Mouse (Mus musculus) adrenal gland, postnatal 4 days (tissue): Measurements from ENCODE around the gene Ap1b1. TPM values are rescaled to one million over a fixed set of nuclear protein-coding genes. Genes with fewer than 3 reads are reported as not detected.

Experiments used
- DNase-seq, 2 experiments: peaks; one replicate each; pipeline ENCODE4 v3.0.0; 2021 to 2022; ENCODE audit warnings: low spot score in 2 of 2, mixed read lengths in 2 of 2
- total RNA-seq, 2 experiments: library from RNA; stranded (reverse); gene quantifications; 2 replicates each; pipeline ENCODE4 v1.2.3; 2021

Gene Ap1b1
- total RNA-seq, 2 experiments from 2014 or later: 69.9 to 78.3 TPM

DNA sequence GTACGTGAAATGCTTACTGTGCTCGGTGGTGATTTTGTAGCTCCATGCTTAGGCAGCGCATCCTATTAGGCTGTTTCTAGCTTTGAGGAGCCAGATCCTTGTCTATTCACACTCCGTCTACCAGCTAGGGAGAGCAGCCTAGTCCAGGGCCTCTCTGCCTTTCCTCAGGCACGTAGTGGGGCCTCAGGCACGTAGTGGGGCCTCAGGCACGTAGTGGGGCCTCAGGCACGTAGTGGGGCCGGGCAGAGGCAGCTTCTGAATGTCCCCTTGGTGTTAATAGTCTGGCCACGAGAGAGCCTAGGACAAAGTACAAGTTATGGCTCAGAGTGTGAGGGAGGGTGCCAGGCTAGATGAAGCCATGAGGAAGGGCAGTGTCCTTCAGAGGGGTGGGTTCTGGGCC, 46.1 kb downstream of the Ap1b1 start:
- no peak for DNase-seq

DNA sequence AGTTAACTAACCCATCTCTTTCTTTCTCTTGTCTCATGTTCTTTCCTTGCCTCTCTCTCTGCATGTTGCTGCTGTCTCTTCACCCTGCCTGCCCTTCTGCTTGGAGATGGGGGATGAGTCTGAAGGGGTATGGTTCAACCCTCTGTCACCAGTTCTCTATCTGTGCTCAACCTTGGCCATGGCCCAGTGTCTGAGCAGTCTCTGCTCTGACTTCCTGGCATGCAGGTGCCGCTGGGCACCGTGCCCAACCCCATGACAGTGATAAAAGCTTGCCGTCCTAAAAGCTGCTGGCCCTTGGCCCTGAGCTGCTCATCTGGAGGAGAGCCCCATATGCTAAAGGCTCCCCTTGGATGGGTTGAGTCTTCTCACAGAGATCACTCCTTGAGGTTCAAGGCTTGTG, 46.5 kb downstream of the Ap1b1 start:
- peak in 1 of 2 experiments; percentile 40 for DNase-seq

DNA sequence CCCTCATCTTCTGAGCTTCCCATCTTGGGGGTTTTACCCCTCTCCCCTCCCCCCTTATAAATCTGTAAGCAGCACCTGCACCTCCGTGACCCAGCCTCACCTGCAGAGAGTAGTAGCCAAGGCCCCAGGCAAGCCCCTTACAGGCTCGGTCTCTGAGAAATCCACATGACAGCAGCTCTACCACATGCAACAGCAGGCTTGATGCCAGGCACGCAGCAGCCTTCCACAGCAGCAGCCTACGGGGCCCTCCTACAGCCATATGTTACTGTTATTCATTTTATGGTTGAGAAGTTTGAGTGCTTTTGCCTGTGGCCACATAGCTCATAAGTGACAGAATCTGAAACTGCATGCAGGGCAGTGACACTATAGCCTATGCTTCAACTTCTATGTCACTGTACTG, 48.8 kb downstream of the Ap1b1 start:
- DNase-seq: no peak

DNA sequence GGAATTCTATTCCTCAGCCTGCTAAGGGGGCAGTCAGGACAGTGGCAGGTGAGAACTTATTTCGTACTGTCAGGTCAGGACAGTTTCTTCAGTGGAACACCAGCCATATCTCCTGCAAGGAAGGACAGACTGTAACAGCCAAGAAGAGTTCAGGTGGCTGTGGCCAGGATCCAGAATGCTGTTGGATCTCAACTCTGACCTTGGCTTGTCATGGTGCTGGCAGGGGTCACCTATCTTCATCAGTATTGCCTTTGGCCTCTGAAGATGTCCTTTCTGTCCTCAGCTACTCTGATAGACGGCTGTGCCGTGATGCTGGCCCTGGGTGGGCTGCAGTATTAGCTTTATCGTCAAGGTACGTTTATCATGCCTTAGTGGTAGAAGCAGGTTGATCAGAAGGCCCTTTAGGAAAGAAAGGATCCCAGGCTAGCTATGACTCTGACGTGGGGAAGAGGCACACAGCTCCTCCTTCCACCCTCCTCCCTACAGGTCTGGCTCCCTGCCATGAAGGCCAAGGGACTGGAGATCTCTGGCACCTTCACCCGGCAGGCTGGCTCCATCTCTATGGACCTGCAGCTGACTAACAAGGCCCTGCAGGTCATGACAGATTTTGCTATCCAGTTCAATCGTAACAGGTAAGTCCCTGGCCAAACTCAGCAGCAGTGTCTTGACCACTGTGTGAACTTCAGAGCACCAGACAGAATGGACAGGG, 50.7 kb downstream of the Ap1b1 start:
- no peak for DNase-seq

DNA sequence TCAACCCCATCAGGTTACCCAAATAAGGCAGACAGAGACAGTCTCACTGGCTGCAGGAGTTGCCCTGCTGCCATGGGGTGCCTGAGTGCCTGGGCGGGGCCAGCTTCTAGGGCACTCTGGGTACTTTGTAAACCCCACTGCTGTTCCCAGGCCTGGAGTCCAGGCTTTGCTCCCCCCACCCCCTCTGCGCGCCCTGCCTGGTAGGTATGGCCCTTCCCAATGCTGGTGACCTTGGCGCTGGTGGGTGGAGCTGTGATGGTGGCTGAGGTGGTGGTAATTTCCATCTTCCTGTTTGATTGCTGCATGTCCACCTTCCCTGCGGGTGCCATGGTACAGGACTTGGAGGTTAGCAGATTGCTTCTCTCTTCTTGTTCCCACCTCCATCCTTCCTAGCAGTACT, 54.0 kb downstream of the Ap1b1 start:
- no peak for DNase-seq

DNA sequence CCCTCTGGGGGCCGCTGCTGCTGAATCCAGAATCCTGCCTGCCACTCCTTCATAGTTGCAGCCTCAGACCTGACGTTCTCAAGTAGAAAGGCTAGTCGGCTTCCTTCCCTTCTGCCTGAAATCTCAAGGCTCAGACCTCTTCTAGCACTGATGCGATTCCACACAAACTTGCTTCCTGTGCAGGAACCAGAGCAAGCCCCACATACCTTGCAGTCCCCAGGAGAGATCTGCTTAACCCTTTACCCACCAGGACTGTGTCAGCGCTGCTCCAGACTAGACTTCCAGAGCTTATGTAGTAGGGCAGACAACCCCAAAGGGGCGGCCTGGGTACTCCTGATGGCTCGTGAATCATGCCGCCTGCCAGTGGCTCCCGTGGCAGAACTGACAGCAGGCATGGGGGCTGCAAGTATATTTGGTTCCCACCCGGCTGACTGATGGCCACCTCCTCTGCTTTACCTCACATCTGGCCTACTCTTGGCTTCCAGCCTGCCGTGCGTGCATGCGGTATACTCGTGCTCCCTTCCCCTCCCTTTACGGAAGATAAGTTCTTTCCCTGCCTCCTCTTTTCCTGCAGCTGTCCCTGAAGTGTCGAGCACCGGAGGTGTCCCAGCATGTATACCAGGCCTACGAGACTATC, 54.6 kb downstream of the Ap1b1 start:
- no peak for DNase-seq

DNA sequence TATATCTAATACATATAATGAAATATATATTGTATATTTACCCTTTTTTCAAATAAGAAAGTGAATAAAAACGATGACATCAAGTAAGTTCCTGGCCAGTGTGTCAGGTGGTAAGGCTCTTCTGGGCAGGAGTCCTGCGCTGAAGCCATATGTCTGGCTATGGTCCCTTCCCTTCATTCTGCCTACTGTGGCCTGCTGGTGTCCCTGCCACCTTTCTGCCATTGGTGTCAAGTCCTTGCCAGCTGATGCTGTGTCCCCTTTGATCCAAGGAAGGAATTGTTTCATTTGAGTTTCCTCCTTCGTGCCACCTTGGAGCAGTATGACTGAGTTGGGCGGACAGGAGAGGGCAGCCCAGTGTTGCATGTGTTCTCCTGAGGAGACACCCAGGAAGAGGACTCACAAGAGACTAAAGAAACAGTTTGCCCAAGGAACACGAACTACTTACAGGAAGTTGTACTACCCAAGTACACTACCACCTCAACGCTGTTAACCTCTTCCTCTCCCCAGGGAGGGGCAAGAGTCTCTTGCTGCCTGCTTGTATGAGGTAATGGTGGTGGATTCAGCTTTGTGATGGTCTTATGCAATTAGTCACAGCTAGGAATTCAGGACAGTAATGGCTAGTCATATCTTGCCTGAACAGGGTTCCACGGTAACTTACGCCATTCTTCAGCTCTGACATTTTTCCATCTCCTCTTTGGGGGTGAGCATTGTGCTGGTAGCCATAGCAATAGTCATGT, 56.2 kb downstream of the Ap1b1 start:
- DNase-seq: no peak

DNA sequence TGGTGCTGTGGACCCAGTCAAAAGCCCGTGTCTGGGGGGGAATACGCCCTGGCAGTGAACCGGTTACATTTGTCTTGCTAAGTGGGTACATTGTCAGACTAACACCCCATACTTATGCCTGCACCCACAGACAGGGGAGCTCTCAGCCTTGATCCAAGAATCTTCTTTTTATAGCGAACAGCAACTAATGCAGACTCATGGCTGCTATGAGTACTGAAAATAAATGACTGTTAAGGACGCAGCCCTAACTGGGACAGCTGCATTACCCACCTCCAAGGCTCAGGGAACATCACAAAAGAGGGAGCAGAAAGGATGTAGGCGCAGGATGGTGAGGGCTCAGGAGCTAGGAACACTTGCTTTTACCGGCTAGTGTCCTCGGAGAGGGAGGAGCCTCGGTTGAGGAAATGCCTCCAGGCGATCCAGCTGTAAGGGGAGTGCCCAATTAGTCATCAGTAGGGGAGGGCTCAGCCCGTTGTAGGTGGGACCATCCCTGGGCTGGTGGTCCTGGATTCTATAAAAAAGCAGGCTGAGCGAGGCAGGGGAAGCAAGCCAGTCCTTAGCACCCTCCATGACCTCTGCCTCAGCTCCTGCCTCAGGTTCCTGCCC, 59.8 kb downstream of the Ap1b1 start:
- no peak for DNase-seq

DNA sequence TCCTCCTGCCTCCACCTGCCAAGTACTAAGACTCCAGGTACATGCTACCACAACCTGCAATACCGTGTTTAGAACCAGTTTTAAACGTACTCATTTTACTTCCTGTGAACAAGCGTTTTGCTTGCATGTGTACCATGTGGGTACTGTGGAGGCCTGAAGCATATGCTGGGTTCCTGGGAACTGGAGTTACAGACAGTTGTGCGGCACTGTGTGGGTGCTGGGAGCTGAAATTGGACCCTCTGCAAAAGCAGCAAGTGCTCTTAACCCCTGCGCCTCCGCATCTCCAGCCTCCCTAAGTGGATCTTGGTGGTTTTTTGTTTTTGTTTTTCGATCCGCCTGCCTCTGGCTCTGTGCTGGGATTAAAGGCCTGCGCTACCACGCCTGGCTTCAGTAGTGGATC, 65.0 kb downstream of the Ap1b1 start:
- no peak for DNase-seq

DNA sequence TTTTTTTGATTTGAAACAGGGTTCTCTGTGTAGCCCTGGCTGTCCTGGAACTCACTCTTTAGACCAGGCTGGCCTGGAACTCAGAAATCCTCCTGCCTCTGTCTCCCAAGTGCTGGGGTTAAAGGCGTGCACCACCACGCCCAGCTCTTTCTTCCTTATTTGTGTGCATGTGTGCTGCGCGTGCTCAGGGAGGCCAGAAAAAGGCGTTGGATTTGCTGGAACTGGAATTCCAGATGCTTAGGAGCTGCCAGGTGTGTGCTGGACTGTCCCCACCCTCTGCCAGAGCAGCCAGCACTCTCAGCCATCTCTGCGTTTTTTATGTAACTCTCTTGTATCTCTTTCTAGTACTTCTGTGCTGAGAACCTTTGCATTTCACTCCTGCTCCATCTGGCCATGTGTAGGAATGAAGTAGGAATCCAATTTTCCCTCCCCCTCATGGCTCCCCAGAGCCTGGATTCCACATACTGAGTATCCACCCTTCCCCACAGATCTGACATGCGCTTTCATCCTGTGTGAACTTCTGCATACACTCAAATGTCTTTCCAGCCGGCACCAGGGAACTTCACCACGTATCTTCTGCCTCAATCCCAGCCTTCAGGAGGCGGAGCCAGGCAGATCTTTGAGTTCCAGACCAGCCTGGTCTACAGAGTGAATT, 65.7 kb downstream of the Ap1b1 start:
- no peak for DNase-seq

DNA sequence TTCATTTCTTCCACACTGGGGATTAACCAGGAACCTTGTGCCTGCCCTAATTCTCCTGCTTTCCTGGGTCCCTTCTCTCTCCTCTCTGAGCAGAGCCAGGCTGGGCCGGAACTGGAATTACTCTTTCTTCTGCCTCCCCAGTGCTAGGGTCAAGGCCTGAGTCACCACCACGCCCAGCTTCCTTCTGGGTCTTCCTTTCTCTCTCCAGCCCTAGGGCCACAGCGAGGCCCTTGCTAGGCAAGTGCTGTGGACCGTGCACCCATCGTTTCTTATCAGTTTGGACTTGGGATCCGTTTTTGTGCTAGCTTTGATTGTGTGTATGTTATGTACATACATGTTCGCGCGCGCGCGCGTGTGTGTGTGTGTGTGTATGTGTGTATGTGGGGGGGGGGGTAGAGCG, 67.5 kb downstream of the Ap1b1 start:
- DNase-seq: no peak

DNA sequence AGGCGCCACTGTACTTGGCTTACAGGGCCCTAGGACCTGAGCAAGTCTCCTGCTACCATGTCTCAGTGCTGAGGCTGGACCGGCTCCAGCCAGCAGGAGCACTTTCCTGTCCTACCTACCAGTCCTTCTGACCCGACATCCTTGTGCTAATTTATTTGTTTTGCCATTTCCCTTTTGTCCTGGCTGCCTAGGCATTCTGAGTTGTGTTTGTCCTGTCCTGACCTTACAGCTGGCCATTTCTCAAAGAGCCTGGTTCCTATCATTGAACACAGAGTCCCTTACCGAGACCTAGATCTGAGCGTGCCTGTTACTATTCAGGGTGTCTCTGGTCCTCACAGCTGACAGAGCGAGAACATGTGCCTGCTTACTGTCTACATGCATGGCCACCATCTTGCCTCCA, 68.2 kb downstream of the Ap1b1 start:
- DNase-seq: no peak

DNA sequence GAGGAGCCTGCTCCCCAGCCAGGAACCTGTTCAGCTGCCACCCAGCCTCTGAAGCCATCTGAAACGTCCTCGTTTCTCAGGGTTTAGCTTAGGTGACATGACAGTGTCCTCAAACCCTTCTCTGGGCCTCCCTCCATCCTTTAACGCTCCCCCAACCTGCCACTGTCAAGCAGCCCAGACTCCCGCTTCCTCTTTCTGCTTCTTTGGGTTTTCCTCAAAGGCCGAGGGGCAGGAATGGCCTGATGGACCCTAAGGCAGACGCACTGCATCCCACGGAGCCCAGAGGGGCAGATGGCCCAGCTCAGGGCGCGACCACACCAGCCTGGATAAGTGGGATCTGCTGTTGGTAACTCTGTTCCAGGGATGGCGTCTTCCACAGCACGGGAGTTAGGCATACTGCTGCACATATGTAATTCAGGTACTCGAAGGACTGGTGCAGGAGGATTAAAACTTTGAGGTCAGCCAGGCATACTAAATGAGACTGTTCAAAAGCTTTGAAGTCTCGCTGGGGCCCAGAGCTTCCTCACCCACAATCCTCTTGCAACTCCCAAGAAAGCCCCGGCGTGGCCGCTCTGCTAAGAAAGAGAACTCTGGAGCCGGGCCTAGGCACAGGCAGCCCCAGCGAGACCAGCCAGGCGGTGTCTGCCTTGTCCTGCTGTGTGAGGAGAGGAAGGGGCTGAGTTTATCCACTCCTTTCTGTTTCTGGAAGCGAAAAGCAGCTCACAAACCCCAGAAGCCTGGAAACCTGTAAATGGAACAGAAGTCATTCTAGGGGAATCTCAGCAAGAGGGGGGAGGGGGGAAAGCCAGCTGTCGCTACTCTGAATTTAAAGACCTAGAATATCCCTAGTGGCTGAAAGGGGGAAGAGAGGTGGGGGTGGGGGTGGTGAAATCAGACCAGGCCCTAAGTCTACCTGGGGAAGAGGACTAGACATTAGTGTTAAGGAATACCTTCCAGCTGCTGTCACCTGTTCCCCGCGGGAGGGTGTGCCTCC, 69.6 kb downstream of the Ap1b1 start:
- no peak for DNase-seq

DNA sequence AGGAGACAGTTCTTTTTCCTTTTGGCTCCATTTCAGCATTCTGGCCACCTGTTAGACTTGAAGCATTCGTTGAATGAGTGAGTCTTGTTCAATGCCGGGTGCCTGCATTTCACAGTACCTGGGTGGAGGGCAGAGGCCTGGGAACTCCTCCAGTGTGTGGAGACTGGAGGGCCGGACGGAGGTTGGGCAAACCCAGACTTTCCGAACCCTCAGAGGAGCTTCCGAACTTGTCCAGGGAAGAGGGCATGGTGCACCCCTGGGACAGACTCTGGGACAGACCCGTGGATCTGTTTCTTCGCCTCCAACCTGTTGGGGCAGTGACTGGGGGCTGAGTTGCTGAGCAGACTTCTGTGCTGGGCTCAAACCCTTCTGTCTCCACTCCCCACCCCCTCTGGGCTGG, 70.4 kb downstream of the Ap1b1 start:
- no peak for DNase-seq

DNA sequence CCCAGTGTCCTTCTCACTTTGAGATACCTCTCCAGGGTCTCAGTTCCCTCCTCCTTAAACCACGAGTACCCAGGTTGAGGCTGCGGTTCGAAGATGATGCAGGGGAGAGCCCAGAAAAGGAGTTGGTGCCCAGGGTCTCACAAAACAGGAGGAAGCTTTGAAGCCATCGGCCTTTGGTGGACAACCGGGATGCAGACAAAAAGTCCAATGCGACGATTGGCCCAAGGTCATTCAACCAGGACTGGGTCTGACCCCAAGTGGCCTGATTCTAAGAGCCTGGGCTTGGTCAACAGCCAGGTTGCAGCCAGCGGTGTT, 70.9 kb downstream of the Ap1b1 start:
- DNase-seq: no peak

DNA sequence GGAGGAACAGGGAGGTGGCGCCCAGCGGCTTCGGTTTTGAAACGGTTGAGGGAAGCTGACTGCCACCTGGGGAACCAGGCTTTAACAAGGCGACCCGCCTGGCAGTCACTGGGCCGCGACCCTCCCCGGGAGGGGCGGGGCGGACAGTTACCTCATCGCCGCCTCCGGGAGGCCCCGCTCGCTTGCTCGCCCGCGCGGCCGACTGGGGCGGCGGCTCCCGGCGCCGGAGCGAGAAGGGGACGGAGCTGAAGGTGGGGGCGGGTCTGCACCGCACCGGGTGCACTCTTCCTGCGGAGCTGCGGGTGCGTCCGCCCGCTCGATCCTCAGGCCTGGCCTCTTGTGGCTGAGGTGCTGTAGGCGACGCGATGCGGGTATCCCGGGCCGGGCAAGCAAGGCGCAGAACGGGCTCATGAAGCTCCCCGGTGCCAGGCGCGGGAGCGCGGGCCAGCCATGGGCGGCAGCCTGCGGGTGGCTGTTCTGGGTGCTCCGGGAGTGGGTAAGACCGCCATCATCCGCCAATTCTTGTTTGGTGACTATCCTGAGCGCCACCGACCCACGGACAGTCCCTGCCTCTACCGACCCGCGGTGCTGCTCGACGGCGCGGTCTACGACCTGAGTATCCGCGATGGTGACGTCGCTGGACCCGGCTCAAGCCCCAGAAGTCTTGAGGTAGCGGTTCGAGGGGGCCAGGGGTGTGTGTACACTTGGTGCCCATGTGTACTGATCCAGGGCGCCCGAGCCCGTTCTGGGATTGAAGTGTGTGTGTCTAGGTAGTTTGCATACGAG, 71.4 kb downstream of the Ap1b1 start, which contains the start of gene Rasl10a:
TSS of gene Rasl10a (plus strand) at position 273 of the 786 bp plus-strand sequence.
- no peak for DNase-seq

DNA sequence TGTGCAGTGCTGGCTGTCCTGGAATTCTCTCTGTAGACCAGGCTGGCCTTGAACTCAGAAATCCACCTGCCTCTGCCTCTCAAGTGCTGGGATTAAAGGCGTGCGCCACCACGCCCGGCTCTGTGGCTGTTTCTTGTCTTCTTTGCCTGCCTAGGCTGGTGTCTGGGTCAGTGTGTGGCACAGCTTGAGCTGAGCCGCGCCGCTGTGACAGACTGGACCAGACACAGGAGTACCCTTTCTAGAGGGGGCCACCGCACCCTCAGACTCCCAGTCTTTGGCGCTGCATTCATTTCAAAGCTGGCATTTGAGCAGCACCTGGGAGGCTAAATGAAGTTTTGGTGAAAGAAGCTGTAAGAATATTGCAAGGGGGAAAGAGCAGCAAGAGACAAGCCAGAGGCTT, 72.2 kb downstream of the Ap1b1 start:
- DNase-seq: no peak

DNA sequence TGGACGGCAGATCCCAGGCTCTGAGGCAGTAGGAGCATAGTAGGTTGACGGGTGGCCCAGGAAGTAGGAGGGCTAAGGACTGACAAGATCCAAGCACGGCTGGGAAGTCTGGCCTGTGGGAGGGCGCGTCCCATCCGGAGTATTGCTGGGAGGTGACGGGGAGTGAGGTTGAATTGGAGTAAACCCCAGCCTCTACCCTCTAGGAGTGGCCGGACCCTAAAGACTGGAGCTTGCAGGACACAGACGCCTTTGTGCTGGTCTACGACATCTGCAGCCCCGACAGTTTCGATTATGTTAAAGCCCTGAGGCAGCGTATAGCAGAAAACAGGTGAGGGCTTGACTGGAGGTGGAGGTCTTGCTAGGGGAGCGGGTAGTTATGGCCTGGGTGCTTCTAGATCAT, 72.6 kb downstream of the Ap1b1 start:
- no peak for DNase-seq

DNA sequence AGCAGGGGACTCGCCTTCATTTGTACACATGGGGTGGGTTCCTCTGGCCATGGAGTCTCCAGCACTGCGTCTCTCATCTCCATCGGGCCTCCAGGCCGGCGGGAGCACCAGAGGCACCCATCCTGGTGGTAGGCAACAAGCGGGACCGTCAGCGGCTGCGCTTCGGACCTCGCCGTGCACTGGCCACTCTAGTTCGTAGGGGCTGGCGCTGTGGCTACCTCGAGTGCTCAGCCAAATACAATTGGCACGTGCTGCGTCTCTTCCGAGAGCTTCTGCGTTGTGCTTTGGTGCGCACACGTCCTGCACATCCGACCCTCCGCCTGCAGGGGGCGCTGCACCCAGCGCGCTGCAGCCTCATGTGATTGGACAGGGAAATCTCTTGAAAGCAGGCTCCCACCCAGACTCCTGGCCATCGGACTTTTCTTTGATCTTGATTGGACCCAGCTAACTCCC, 73.1 kb downstream of the Ap1b1 start:
- no peak for DNase-seq
